Mouse (Mus musculus) small intestine, adult 2 months (tissue): ENCODE data around the gene Gls2.

Source experiments
- CTCF ChIP-seq: fragments of 200-500 bp; IDR thresholded peaks from 2 replicates; pipeline ENCODE4 v1.5.1; 2012; ENCODE audit warnings: low read depth, mild to moderate bottlenecking, control low read depth, inconsistent platforms, low read length, moderate library complexity, mixed read lengths; ENCODE audit not compliant: insufficient replicate concordance, insufficient read length; ENCODE audit errors: extremely low read depth
- POLR2A ChIP-seq: fragments of 200-500 bp; IDR thresholded peaks from 2 replicates; pipeline ENCODE4 v1.6.1; 2012; ENCODE audit warnings: low read depth, mild to moderate bottlenecking, control low read depth, inconsistent platforms, low read length, moderate library complexity

GRCm38 (mm10) chr10:128175996-128176755 lies 18.1 kb upstream of the Gls2 start:
- TF ChIP-seq CTCF (no peak), POLR2A (no peak)
